In genomic region chr12:69158366-69158764, GRCm38 (mm10) we compare ENCODE assay signal across 8 mouse cellular contexts. TPM values are rescaled to one million over a fixed set of nuclear protein-coding genes. Genes with fewer than 3 reads are reported as not detected.
DNase-seq lines count a peak whose midpoint lies in the region; ATAC-seq lines count a peak whose summit lies in the region.

No protein-coding gene starts in this region.

- no peak; the same call in 1 of the 2 replicates for ATAC-seq in heart, embryonic 16.5 days (replicated peaks; ENCODE audit: extremely low read depth, insufficient read depth, low FRiP score)
- no peak for ATAC-seq in hindbrain, embryonic 11.5 days (ENCODE audit: low FRiP score)
- ATAC-seq in midbrain, embryonic 13.5 days = no peak

- peak overlapping the region; percentile 76 for H3K4me3 ChIP-seq in heart, embryonic 16.5 days (ENCODE audit: low read length)
- peak overlapping the region; percentile 79 for H3K4me3 ChIP-seq in hindbrain, embryonic 11.5 days (ENCODE audit: low read depth, low read length)
- H3K4me3 ChIP-seq in midbrain, embryonic 13.5 days (replicated peaks) = peak overlapping the region; percentile 65

- H3K27me3 ChIP-seq in heart, embryonic 16.5 days (ENCODE audit: control insufficient read depth, insufficient read depth, low read length) = no peaks in the 10 kb centered on the region
- no peaks in the 10 kb centered on the region for H3K27me3 ChIP-seq in hindbrain, embryonic 11.5 days (ENCODE audit: control insufficient read depth, insufficient read depth, low read length)
- no peaks in the 10 kb centered on the region for H3K27me3 ChIP-seq in midbrain, embryonic 13.5 days

- peaks cover 7% of the 10 kb centered on the region for H3K4me1 ChIP-seq in heart, embryonic 16.5 days (ENCODE audit: control insufficient read depth, insufficient read depth, low read length)
- H3K4me1 ChIP-seq in hindbrain, embryonic 11.5 days (replicated peaks; ENCODE audit: control insufficient read depth, insufficient read depth, low read length) = no peaks in the 10 kb centered on the region
- H3K4me1 ChIP-seq in midbrain, embryonic 13.5 days (replicated peaks) = peaks cover 12% of the 10 kb centered on the region

- H3K27ac ChIP-seq in heart, embryonic 16.5 days (ENCODE audit: low read length) = peak overlapping the region; percentile 96
- peak overlapping the region; percentile 89 for H3K27ac ChIP-seq in hindbrain, embryonic 11.5 days (ENCODE audit: low read depth, low read length)
- H3K27ac ChIP-seq in midbrain, embryonic 13.5 days = peak overlapping the region; percentile 91

- peak overlapping the region; percentile 69 for H3K4me2 ChIP-seq in heart, embryonic 16.5 days (ENCODE audit: low read depth, low read length)
- peak overlapping the region; percentile 66 for H3K4me2 ChIP-seq in hindbrain, embryonic 11.5 days (replicated peaks; ENCODE audit: low read depth, low read length)
- peak overlapping the region; percentile 74 for H3K4me2 ChIP-seq in midbrain, embryonic 13.5 days (replicated peaks)

- no peaks in the 10 kb centered on the region for H3K9me3 ChIP-seq in heart, embryonic 16.5 days (replicated peaks; ENCODE audit: control insufficient read depth, low read length)
- H3K9me3 ChIP-seq in hindbrain, embryonic 11.5 days (ENCODE audit: control insufficient read depth, low read length) = no peaks in the 10 kb centered on the region
- no peaks in the 10 kb centered on the region for H3K9me3 ChIP-seq in midbrain, embryonic 13.5 days

- H3K9ac ChIP-seq in heart, embryonic 16.5 days (ENCODE audit: low read length) = peak overlapping the region; percentile 88
- H3K9ac ChIP-seq in hindbrain, embryonic 11.5 days (ENCODE audit: low read depth, low read length) = peak overlapping the region; percentile 90
- peak overlapping the region; percentile 91 for H3K9ac ChIP-seq in midbrain, embryonic 13.5 days (replicated peaks)

- H3K36me3 ChIP-seq in heart, embryonic 16.5 days (ENCODE audit: control insufficient read depth, insufficient read depth) = peaks cover 16% of the 10 kb centered on the region
- peaks cover 7% of the 10 kb centered on the region for H3K36me3 ChIP-seq in hindbrain, embryonic 11.5 days (ENCODE audit: control insufficient read depth, insufficient read depth, low read length)
- peaks cover 27% of the 10 kb centered on the region for H3K36me3 ChIP-seq in midbrain, embryonic 13.5 days

- DNase-seq in heart, adult 8-10 months (ENCODE audit: low spot score) = no peak
- DNase-seq in R1 (ENCODE audit: low read depth, low spot score) = peak; percentile 38
- no peak for DNase-seq in hindbrain, embryonic 11.5 days (ENCODE audit: low spot score)
- DNase-seq in right cerebral cortex, adult 18-20 months = no peak
- DNase-seq in frontal cortex, postnatal 10 days (ENCODE audit: low spot score in 2 of 2) = no peak
- DNase-seq in spleen, postnatal 14 days (ENCODE audit: low spot score in 2 of 2) = no peak

- under 1% methylated on average over 19 of the region's 19 CpGs for WGBS in heart, embryonic 16.5 days
- 2% methylated on average over 19 of the region's 19 CpGs for WGBS in hindbrain, embryonic 11.5 days
- WGBS in midbrain, embryonic 13.5 days = under 1% methylated on average over 19 of the region's 19 CpGs

RNA-seq across cellular contexts. Expression of gene Rps29, which starts 0.6 kb away (rescaled TPM):
- polyA plus RNA-seq in heart, embryonic 16.5 days (2015; fragmentation: Nextera tagmentation; extraction: Ambion mirVana) = 999 and 1,027 TPM in 2 replicates
- 1,000 to 10,000 TPM; 1,252 to 1,700 (median 1,462) TPM for total RNA-seq in heart, adult 8-10 months (2022)
- polyA plus RNA-seq in hindbrain, embryonic 11.5 days (2014; fragmentation: Nextera tagmentation; extraction: Ambion mirVana) = 1,259 and 1,264 TPM in 2 replicates
- polyA plus RNA-seq in midbrain, embryonic 13.5 days (2015; fragmentation: Nextera tagmentation; extraction: Ambion mirVana) = 1,365 and 1,372 TPM in 2 replicates

RNA-seq across cellular contexts. Expression of gene Lrr1, which starts 10.2 kb away (rescaled TPM):
- 13.5 and 14.0 TPM in 2 replicates for polyA plus RNA-seq in heart, embryonic 16.5 days (2015; fragmentation: Nextera tagmentation; extraction: Ambion mirVana)
- not detected for total RNA-seq in heart, adult 8-10 months (2022)
- polyA plus RNA-seq in hindbrain, embryonic 11.5 days (2014; fragmentation: Nextera tagmentation; extraction: Ambion mirVana) = 23.6 and 27.2 TPM in 2 replicates
- polyA plus RNA-seq in midbrain, embryonic 13.5 days (2015; fragmentation: Nextera tagmentation; extraction: Ambion mirVana) = 9.7 and 11.0 TPM in 2 replicates

RNA-seq across cellular contexts. Expression of gene Rpl36al, which starts 25.5 kb away (rescaled TPM):
- polyA plus RNA-seq in heart, embryonic 16.5 days (2015; fragmentation: Nextera tagmentation; extraction: Ambion mirVana) = 395 and 435 TPM in 2 replicates
- total RNA-seq in heart, adult 8-10 months (2022) = 100 to 1,000 TPM; 194 to 232 (median 216) TPM
- polyA plus RNA-seq in hindbrain, embryonic 11.5 days (2014; fragmentation: Nextera tagmentation; extraction: Ambion mirVana) = 461 and 473 TPM in 2 replicates
- polyA plus RNA-seq in midbrain, embryonic 13.5 days (2015; fragmentation: Nextera tagmentation; extraction: Ambion mirVana) = 369 and 374 TPM in 2 replicates

RNA-seq across cellular contexts. Expression of gene Mgat2, which starts 25.6 kb away (rescaled TPM):
- polyA plus RNA-seq in heart, embryonic 16.5 days (2015; fragmentation: Nextera tagmentation; extraction: Ambion mirVana) = 33.4 and 40.2 TPM in 2 replicates
- 10 to 100 TPM; 16.6 to 19.7 (median 16.9) TPM for total RNA-seq in heart, adult 8-10 months (2022)
- 35.9 and 37.7 TPM in 2 replicates for polyA plus RNA-seq in hindbrain, embryonic 11.5 days (2014; fragmentation: Nextera tagmentation; extraction: Ambion mirVana)
- polyA plus RNA-seq in midbrain, embryonic 13.5 days (2015; fragmentation: Nextera tagmentation; extraction: Ambion mirVana) = 32.0 and 35.0 TPM in 2 replicates

RNA-seq across cellular contexts. Expression of gene Gm49383, which starts 38.5 kb away (rescaled TPM):
- polyA plus RNA-seq in heart, embryonic 16.5 days (2015; fragmentation: Nextera tagmentation; extraction: Ambion mirVana) = 14.8 and 17.6 TPM in 2 replicates
- 1 to 10 TPM; 2.6 to 4.0 (median 3.3) TPM for total RNA-seq in heart, adult 8-10 months (2022)
- polyA plus RNA-seq in hindbrain, embryonic 11.5 days (2014; fragmentation: Nextera tagmentation; extraction: Ambion mirVana) = 33.2 and 35.8 TPM in 2 replicates
- polyA plus RNA-seq in midbrain, embryonic 13.5 days (2015; fragmentation: Nextera tagmentation; extraction: Ambion mirVana) = 20.7 and 24.5 TPM in 2 replicates
